In genomic region chr12:21418083-21418482, GRCm38 (mm10) we compare ENCODE assay signal across 9 mouse cellular contexts. TPM values are rescaled to one million over a fixed set of nuclear protein-coding genes. Genes with fewer than 3 reads are reported as not detected.
DNase-seq lines count a peak whose midpoint lies in the region; ATAC-seq and TF ChIP-seq lines count a peak whose summit lies in the region.
"Had no signal": no experiment of that assay in that cellular context is flagged by ENCODE, and none has a peak within 500 bp of the region (broad histone marks: within the 10 kb centered on the region; RNA-seq: fewer than 3 reads in every experiment).

No protein-coding gene starts in this region.

- no peak for TF ChIP-seq EP300 in MEL (IDR thresholded peaks at IDR 0.05; ENCODE audit: low read depth in 1 of 2, low read length in 2 of 2)

- intact Hi-C loops in heart, postnatal 10 days (cut with DNase I) = loop anchor here (5.0 to 10.0 kb wide), 3 partner anchors 54 to 197 kb away; partner anchors contain the start of gene Iah1

- no peak for TF ChIP-seq CTCF in MEL (IDR thresholded peaks at IDR 0.05 in 2 of 3, conservative IDR thresholded peaks at IDR 0.05 in 1 of 3; ENCODE audit: control insufficient read depth in 1 of 3, insufficient read depth in 1 of 3, low read depth in 2 of 3, low read length in 3 of 3, poor library complexity in 1 of 3, severe bottlenecking in 1 of 3)

- H3K27ac ChIP-seq in heart, embryonic 12.5 days (ENCODE audit: poor library complexity, severe bottlenecking) = 0 out of 2 replicates have a peak overlapping the region, but pooled peaks have one; percentile 58
- H3K27ac ChIP-seq in MEL (ENCODE audit: control insufficient read depth, low read depth, low read length) = no peak overlapping the region; the same call in 1 of the 2 replicates
- H3K27ac ChIP-seq in hindbrain, embryonic 12.5 days = peak overlapping the region; percentile 80
- H3K27ac ChIP-seq in midbrain, embryonic 14.5 days (replicated peaks; ENCODE audit: low read depth, low read length) = peak overlapping the region; percentile 100

- peak overlapping the region; percentile 68 for H3K4me2 ChIP-seq in heart, embryonic 12.5 days
- H3K4me2 ChIP-seq in hindbrain, embryonic 12.5 days (replicated peaks) = peak overlapping the region; percentile 49
- H3K4me2 ChIP-seq in midbrain, embryonic 14.5 days (ENCODE audit: low read length) = peak overlapping the region; percentile 65

- peak overlapping the region; percentile 83 for H3K4me3 ChIP-seq in heart, embryonic 12.5 days
- H3K4me3 ChIP-seq in MEL (ENCODE audit: control insufficient read depth in 1 of 2, insufficient read depth in 1 of 2, low read depth in 2 of 2, low read length in 2 of 2) = peak overlapping the region; percentile 58 to 90
- peak overlapping the region; percentile 93 for H3K4me3 ChIP-seq in hindbrain, embryonic 12.5 days
- H3K4me3 ChIP-seq in midbrain, embryonic 14.5 days (replicated peaks; ENCODE audit: low read depth, low read length) = peak overlapping the region; percentile 97

- no peak for DNase-seq in heart, postnatal 10 days
- no peak for DNase-seq in MEL (ENCODE audit: low read depth, low spot score)
- DNase-seq in midbrain, embryonic 14.5 days = peak; percentile 63
- DNase-seq in adrenal gland, postnatal 10 days = no peak
- no peak for DNase-seq in c-Kit-positive CD71-positive TER-119-positive erythroid progenitor cells, embryonic 14.5 days (ENCODE audit: low spot score)
- DNase-seq in spleen, postnatal 4 days (ENCODE audit: low spot score in 2 of 2) = no peak

- WGBS in heart, embryonic 12.5 days = 10% methylated on average over 10 of the region's 10 CpGs
- WGBS in hindbrain, embryonic 12.5 days = 6% methylated on average over 10 of the region's 10 CpGs
- 7% methylated on average over 10 of the region's 10 CpGs for WGBS in midbrain, embryonic 14.5 days

- no peak for TF ChIP-seq POLR2A in MEL (IDR thresholded peaks at IDR 0.05; ENCODE audit: control insufficient read depth in 1 of 2, insufficient read depth in 1 of 2, low read depth in 1 of 2, low read length in 2 of 2, poor library complexity in 1 of 2)

- peaks cover 20% of the 10 kb centered on the region for H3K36me3 ChIP-seq in heart, embryonic 12.5 days
- H3K36me3 ChIP-seq in MEL (ENCODE audit: control insufficient read depth in 1 of 2, insufficient read depth in 2 of 2, low read length in 2 of 2) = peaks cover 5 to 27% of the 10 kb centered on the region in 2 experiments; a peak in 3 of 4 replicates
- peaks cover 20% of the 10 kb centered on the region for H3K36me3 ChIP-seq in hindbrain, embryonic 12.5 days
- peaks cover 20% of the 10 kb centered on the region for H3K36me3 ChIP-seq in midbrain, embryonic 14.5 days (ENCODE audit: control insufficient read depth, insufficient read depth, low read length)

- no peaks in the 10 kb centered on the region for H3K9me3 ChIP-seq in heart, embryonic 12.5 days (replicated peaks)
- H3K9me3 ChIP-seq in MEL (replicated peaks; ENCODE audit: insufficient read depth, low read length) = no peaks in the 10 kb centered on the region
- peaks cover 4% of the 10 kb centered on the region; the same call in 1 of the 2 replicates for H3K9me3 ChIP-seq in hindbrain, embryonic 12.5 days (replicated peaks)
- peaks cover 12% of the 10 kb centered on the region for H3K9me3 ChIP-seq in midbrain, embryonic 14.5 days (ENCODE audit: control insufficient read depth, low read length)

- peaks cover 16% of the 10 kb centered on the region for H3K4me1 ChIP-seq in heart, embryonic 12.5 days (replicated peaks)
- H3K4me1 ChIP-seq in MEL (ENCODE audit: control insufficient read depth in 1 of 2, insufficient read depth in 2 of 2, low read length in 2 of 2) = peaks cover 0 to 7% of the 10 kb centered on the region in 2 experiments; a peak in 2 of 4 replicates
- H3K4me1 ChIP-seq in hindbrain, embryonic 12.5 days = peaks cover 17% of the 10 kb centered on the region
- H3K4me1 ChIP-seq in midbrain, embryonic 14.5 days (ENCODE audit: control insufficient read depth, insufficient read depth, low read length) = peaks cover 8% of the 10 kb centered on the region; the same call in 1 of the 2 replicates

- ATAC-seq in heart, embryonic 12.5 days (ENCODE audit: insufficient number of reproducible peaks, low FRiP score) = no peak
- ATAC-seq in hindbrain, embryonic 12.5 days (ENCODE audit: low FRiP score) = no peak
- ATAC-seq in midbrain, embryonic 14.5 days (ENCODE audit: low FRiP score, low TSS enrichment) = no peak

- H3K27me3 ChIP-seq in heart, embryonic 12.5 days (replicated peaks) = no peaks in the 10 kb centered on the region
- H3K27me3 ChIP-seq in MEL (ENCODE audit: control insufficient read depth in 1 of 2, insufficient read depth in 2 of 2, low read length in 2 of 2) = no peaks in the 10 kb centered on the region
- H3K27me3 ChIP-seq in hindbrain, embryonic 12.5 days = no peaks in the 10 kb centered on the region
- H3K27me3 ChIP-seq in midbrain, embryonic 14.5 days (ENCODE audit: control insufficient read depth, insufficient read depth, low read length) = no peaks in the 10 kb centered on the region
- H3K27me3 ChIP-seq: Patski had no signal

- H3K79me2 ChIP-seq in MEL (ENCODE audit: control insufficient read depth, insufficient read depth, low read length, poor library complexity) = peaks cover 36% of the 10 kb centered on the region

- H3K9ac ChIP-seq in heart, embryonic 12.5 days = peak overlapping the region; percentile 85
- H3K9ac ChIP-seq in MEL (ENCODE audit: control insufficient read depth, low read depth, low read length, poor library complexity, severe bottlenecking) = peak overlapping the region; percentile 83
- H3K9ac ChIP-seq in hindbrain, embryonic 12.5 days = peak overlapping the region; percentile 50
- peak overlapping the region; percentile 74 for H3K9ac ChIP-seq in midbrain, embryonic 14.5 days (replicated peaks; ENCODE audit: low read length)

- no peak for TF ChIP-seq RAD21 in MEL (IDR thresholded peaks at IDR 0.05; ENCODE audit: low read depth, low read length)

TF ChIP-seq in MEL, 35 proteins besides CTCF, POLR2A, EP300 and RAD21:
- no peak for TF ChIP-seq TAL1 (IDR thresholded peaks at IDR 0.05; ENCODE audit: low read length)
- TF ChIP-seq MYC (IDR thresholded peaks at IDR 0.05; ENCODE audit: low read depth, low read length) = peak; percentile 41; the same call in 1 of the 2 replicates
TF ChIP-seq in MEL: peak in this region for 1.

RNA-seq across cellular contexts. Expression of gene Ywhaq, which starts 0.6 kb away (rescaled TPM):
- polyA plus RNA-seq in heart, embryonic 12.5 days (2016; fragmentation: Nextera tagmentation; extraction: Ambion mirVana) = 558 and 566 TPM in 2 replicates
- total RNA-seq in heart, postnatal 10 days (2021) = 100 to 1,000 TPM; 137 to 140 TPM
- 99.4 and 102 TPM in 2 replicates for total RNA-seq in MEL (2012; rRNA removed)
- 10 to 100 TPM in 1 of 2 experiments, not detected in 1; 99.2 TPM for polyA plus RNA-seq in MEL (2012; ENCODE audit: insufficient read depth in 1 of 2, insufficient read length in 2 of 2, low read depth in 1 of 2, low replicate concordance in 2 of 2, missing spikeins in 1 of 2)
- polyA plus RNA-seq in hindbrain, embryonic 12.5 days (2016; fragmentation: Nextera tagmentation; extraction: Ambion mirVana) = 1,102 and 1,155 TPM in 2 replicates
- polyA plus RNA-seq in midbrain, embryonic 14.5 days (2014; fragmentation: Nextera tagmentation; extraction: Ambion mirVana) = 1,283 and 1,390 TPM in 2 replicates
- total RNA-seq in adrenal gland, postnatal 10 days (2021) = 100 to 1,000 TPM; 236 to 242 TPM

RNA-seq across cellular contexts. Expression of gene Adam17, which starts 44.7 kb away (rescaled TPM):
- 38.6 and 39.9 TPM in 2 replicates for polyA plus RNA-seq in heart, embryonic 12.5 days (2016; fragmentation: Nextera tagmentation; extraction: Ambion mirVana)
- 10 to 100 TPM; 49.9 to 59.8 TPM for total RNA-seq in heart, postnatal 10 days (2021)
- 14.2 and 14.5 TPM in 2 replicates for total RNA-seq in MEL (2012; rRNA removed)
- 10 to 100 TPM in 1 of 2 experiments, not detected in 1; 12.9 TPM for polyA plus RNA-seq in MEL (2012; ENCODE audit: insufficient read depth in 1 of 2, insufficient read length in 2 of 2, low read depth in 1 of 2, low replicate concordance in 2 of 2, missing spikeins in 1 of 2)
- 37.4 and 40.7 TPM in 2 replicates for polyA plus RNA-seq in hindbrain, embryonic 12.5 days (2016; fragmentation: Nextera tagmentation; extraction: Ambion mirVana)
- 14.0 and 22.4 TPM in 2 replicates for polyA plus RNA-seq in midbrain, embryonic 14.5 days (2014; fragmentation: Nextera tagmentation; extraction: Ambion mirVana)
- total RNA-seq in adrenal gland, postnatal 10 days (2021) = 10 to 100 TPM; 48.0 to 53.1 TPM
